Mouse (Mus musculus) thymus, adult 2 months (tissue): ENCODE results near the gene Axin1. TPM values are rescaled to one million over a fixed set of nuclear protein-coding genes. Genes with fewer than 3 reads are reported as not detected.
A peak's percentile ranks its signal among the peaks of the same experiment; 100 is the strongest.
"Not testable (repeated sequence)": the region's sequence is repeated elsewhere in the genome, so short reads cannot be mapped to it uniquely, and the experiment has no call there.

Experiments
- DNase-seq: peaks from one replicate; pipeline ENCODE4 v3.0.0; 2021
- H3K27ac ChIP-seq: fragments of 200-500 bp; 2 replicates; pipeline ENCODE4 v1.5.1; 2012; ENCODE audit warnings: low read length, control low read depth; ENCODE audit not compliant: control insufficient read depth, insufficient read depth
- H3K27me3 ChIP-seq: fragments of 200-500 bp; 2 replicates; pipeline ENCODE4 v1.6.1; 2012; ENCODE audit warnings: mild to moderate bottlenecking, low read length, moderate library complexity, mixed read lengths; ENCODE audit not compliant: control insufficient read depth, insufficient read depth
- H3K36me3 ChIP-seq: fragments of 200-500 bp; 2 replicates; pipeline ENCODE4 v1.6.1; 2012; ENCODE audit warnings: mild to moderate bottlenecking, low read length, moderate library complexity; ENCODE audit not compliant: control insufficient read depth, insufficient read depth
- H3K4me1 ChIP-seq: fragments of 200-500 bp; replicated peaks from 2 replicates; pipeline ENCODE4 v1.6.1; 2012; ENCODE audit warnings: low read length; ENCODE audit not compliant: control insufficient read depth, insufficient read depth
- H3K4me3 ChIP-seq: fragments of 200-500 bp; 2 replicates; pipeline ENCODE4 v1.5.1; 2012; ENCODE audit warnings: mild to moderate bottlenecking, low read length, control low read depth, moderate library complexity; ENCODE audit not compliant: control insufficient read depth, insufficient read depth
- CTCF ChIP-seq: fragments of 200-500 bp; IDR thresholded peaks from 2 replicates; pipeline ENCODE4 v1.5.1; 2012; ENCODE audit warnings: mild to moderate bottlenecking, control low read depth, low read length, moderate library complexity, borderline replicate concordance; ENCODE audit not compliant: control insufficient read depth, poor library complexity, insufficient read depth; ENCODE audit errors: extremely low read depth
- POLR2A ChIP-seq: fragments of 200-500 bp; IDR thresholded peaks from 2 replicates; pipeline ENCODE4 v1.6.1; 2012; ENCODE audit warnings: mild to moderate bottlenecking, low read length, control low read depth, moderate library complexity; ENCODE audit not compliant: control insufficient read depth, poor library complexity, insufficient read depth; ENCODE audit errors: extremely low read depth
- WGBS: fragments of 180-500 bp; shearing (Covaris S2); methylation state at CpG from one replicate; pipeline ENCODE4 v1.1.7; 2018; 5-methylcytosine and 5-hydroxymethylcytosine counted together
- polyA plus RNA-seq: library from polyadenylated mRNA; depleted of rRNA; stranded (reverse); fragments of >200 nt; gene quantifications from 2 replicates; pipeline ENCODE4 v1.2.3, GENCODE M21; 2012

Axin1 gene
- polyA plus RNA-seq, 1 experiment, result 38.0 TPM

DNA sequence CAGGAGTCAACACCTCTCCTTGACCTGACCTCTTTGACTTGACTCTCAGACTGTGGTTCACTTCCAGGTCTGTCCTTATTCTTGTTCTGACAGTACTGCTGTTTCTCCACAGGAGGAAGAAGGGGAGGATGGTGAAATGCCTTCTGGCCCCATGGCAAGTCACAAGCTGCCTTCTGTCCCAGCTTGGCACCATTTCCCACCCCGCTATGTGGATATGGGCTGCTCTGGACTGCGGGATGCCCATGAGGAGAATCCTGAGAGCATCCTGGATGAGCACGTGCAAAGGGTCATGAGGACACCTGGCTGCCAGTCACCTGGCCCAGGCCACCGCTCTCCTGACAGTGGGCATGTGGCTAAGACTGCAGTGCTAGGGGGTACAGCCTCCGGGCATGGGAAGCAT, 49.1 kb downstream of the Axin1 start:
- 100% methylated on average over 5 of the region's 5 CpGs for WGBS
- peaks cover 88% of the 10 kb centered on the region for H3K36me3 ChIP-seq

DNA sequence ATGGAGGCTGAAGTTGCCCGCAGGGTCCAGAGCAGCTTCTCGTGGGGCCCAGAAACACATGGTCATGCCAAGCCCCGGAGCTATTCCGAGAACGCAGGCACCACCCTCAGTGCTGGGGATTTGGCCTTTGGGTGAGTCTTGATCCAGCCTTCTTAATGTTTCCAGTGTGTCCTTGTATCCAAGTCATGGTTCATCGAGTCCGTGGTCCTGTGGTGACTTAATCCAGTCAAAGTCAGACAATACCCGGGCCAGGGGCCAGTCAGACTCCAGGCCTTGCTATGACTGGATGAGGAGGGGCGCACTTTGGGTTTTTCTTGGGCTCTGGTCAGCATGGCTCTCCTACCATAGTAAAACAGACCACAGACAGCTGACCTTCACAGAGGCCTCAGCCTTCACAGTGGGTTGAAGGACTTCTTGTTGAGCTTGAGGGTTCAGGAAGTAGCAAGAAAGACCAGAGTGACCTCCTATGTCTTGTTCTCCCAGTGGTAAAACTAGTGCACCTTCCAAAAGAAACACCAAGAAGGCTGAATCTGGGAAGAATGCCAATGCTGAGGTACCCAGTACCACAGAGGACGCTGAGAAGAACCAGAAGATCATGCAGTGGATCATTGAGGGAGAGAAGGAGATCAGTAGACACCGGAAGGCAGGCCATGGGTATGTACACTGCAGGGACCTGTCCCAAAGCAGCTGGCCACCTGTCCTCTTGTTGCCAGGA, 49.8 kb downstream of the Axin1 start:
- no peak for TF ChIP-seq POLR2A
- TF ChIP-seq CTCF, result no peak
- no peak overlapping the region for H3K4me3 ChIP-seq
- H3K27ac ChIP-seq, result no peak overlapping the region
- no peaks in the 10 kb centered on the region for H3K4me1 ChIP-seq
- H3K36me3 ChIP-seq, result peaks cover 88% of the 10 kb centered on the region
- 95% methylated on average over 11 of the region's 11 CpGs for WGBS
- no peak for DNase-seq
- no peaks in the 10 kb centered on the region for H3K27me3 ChIP-seq

More for the DNA sequence above, 49.1 kb downstream of the Axin1 start:
- no peak overlapping the region for H3K4me3 ChIP-seq
- TF ChIP-seq CTCF (no peak), POLR2A (no peak)
- DNase-seq, result no peak
- H3K4me1 ChIP-seq, result no peaks in the 10 kb centered on the region
- H3K27me3 ChIP-seq, result no peaks in the 10 kb centered on the region
- H3K27ac ChIP-seq, result no peak overlapping the region

DNA sequence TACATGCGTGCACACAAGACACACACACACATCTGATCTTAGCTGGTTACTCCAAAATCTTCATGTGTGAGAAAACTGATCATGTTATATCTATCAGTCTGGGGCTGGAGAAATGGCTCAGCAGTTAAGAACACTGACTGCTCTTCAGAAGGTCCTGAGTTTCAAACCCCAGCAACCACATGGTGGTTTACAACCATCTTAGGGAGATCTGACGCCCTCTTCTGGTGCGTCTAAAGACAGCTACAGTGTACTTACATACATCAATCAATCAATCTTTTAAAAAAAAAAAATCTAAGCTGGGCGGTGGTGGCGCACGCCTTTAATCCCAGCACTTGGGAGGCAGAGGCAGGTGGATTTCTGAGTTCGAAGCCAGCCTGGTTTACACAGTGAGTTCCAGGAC, 53.0 kb downstream of the Axin1 start:
- H3K36me3 ChIP-seq, result peaks cover 75% of the 10 kb centered on the region
- not testable (repeated sequence) for H3K4me1 ChIP-seq, H3K27me3 ChIP-seq, DNase-seq, H3K4me3 ChIP-seq, H3K27ac ChIP-seq
- WGBS, result 97% methylated on average over 7 of the region's 7 CpGs

DNA sequence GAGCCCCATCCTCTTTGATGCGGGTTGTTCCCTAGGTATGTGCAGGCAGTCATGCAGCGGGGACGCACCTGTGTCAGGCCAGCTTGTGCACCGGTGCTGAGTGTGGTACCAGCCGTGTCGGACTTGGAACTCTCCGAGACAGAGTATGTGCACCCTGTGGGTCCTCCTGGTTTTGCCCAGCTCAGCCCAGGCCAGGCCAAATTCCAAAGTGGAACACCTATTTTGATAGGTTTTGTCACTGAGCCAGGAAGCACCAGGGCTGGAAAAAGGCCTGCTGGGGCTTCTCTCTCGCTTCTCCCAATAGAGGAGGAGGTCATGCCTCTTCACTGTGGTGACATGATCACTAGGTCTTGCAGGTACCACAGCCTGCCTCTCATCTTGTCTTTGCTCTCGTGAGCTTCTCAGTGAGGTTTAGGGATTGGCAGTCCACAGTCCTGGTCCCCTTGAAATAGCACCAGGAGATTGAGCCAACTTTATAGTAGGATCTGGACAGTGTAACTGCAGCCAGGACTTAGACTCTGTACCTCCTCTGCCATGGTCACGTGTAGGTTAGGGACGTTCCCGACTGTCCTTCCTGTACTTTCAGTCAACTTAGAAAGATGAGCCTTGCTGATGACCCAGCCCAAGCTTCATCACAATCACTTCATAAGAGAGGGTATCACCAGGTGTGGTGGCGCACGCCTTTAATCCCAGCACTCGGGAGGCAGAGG, 54.1 kb downstream of the Axin1 start:
- WGBS, result 97% methylated on average over 15 of the region's 15 CpGs

DNA sequence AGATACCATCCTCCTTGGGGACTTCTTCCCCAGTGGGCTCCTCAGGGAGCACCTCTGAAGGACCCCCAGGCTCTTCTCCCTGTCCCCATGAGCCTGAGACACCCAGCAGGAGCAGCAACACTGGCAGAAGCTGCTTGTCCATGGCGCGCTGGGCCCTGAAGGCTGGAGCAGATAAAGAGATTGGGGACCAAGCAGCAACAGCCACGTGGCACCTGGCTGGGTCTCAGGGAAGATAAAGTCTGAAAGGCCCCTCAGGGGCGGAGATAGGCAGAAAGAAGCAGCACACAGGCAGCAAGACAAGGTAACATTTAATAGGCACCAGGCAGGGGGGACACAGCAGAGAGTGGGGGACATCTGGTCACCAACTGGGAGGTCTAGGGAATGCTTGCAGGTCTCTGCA, 60.4 kb downstream of the Axin1 start, which contains the start of gene Pdia2:
Gene Pdia2, minus strand, starts transcription at position 196 of the 400 bp plus-strand sequence.
- 82% methylated on average over 4 of the region's 4 CpGs for WGBS
- Histone ChIP-seq H3K36me3 (peaks cover 12% of the 10 kb centered on the region; the same call in 1 of the 2 replicates), H3K4me1 (peaks cover 18% of the 10 kb centered on the region), H3K27me3 (peaks cover 3% of the 10 kb centered on the region; the same call in 1 of the 2 replicates), H3K4me3 (no peak within 1 kb of the TSS), H3K27ac (no peak within 1 kb of the TSS)
- TF ChIP-seq POLR2A (no peak), CTCF (no peak)
- no peak for DNase-seq

More for the DNA sequence above, 54.1 kb downstream of the Axin1 start:
- Histone ChIP-seq H3K4me1 (no peaks in the 10 kb centered on the region), H3K36me3 (peaks cover 67% of the 10 kb centered on the region), H3K27ac (no peak overlapping the region), H3K4me3 (no peak overlapping the region), H3K27me3 (no peaks in the 10 kb centered on the region)
- DNase-seq, result no peak
- TF ChIP-seq CTCF (no peak), POLR2A (no peak)

DNA sequence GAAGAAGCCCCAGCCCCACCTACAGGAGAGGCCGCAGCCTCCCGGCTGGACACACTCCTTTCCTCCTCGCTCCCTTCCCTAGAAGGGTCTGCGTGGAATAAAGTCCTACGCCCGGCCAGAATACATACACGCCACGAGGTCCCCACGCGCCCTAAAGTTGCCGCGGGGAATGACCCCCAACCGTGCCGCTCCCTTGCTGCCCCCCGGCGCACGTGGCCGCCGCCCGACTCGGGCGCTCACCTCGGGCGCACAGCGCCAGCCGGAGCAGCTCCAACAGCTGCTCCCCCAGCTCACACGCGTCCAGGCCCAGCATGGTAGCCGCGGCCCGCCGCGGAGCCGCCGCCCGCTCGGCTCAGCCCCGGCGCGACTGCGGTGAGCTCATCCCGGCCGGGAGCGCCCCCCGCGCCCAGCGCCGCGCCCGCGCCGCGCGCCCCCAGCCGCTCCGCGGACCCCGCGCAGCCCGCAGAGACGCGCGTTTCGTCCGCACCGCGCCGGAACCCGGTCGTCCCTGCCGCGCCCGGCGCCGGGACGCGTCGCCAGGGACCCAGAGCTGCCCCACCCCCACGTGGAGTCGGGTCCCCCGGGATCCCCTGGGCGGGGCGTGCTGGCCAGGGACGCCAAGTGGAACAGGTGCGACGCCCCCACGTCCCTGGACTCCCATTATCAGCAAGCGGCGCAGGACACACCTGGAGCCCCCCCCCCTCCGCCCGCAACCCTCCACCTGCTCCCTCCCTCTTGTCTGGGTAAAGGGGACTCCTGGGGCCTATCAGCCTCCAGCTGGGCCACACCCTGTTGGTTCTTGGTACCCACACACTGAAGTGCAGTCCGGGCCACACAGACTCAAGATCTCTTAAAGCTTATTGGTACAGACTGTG, 62.6 kb downstream of the Axin1 start:
- H3K27me3 ChIP-seq, result peaks cover 3% of the 10 kb centered on the region; the same call in 1 of the 2 replicates
- no peak for DNase-seq

More for the DNA sequence above, 62.6 kb downstream of the Axin1 start:
- Histone ChIP-seq H3K4me3 (peak overlapping the region; percentile 31), H3K36me3 (peaks cover under 1% of the 10 kb centered on the region; the same call in 1 of the 2 replicates), H3K4me1 (peaks cover 18% of the 10 kb centered on the region), H3K27ac (no peak overlapping the region)
- TF ChIP-seq CTCF (no peak), POLR2A (no peak)
- 6% methylated on average over 92 of the region's 92 CpGs for WGBS
